Mouse (Mus musculus): ENCODE measurements at regions not wholly inside any gene's neighbourhood (a gene's known extent, or its start where the extent isn't known, plus 50 kb on each side); places are given as distances from the start of the nearest gene placed in this dataset.

- TF ChIP-seq CTCF (IDR thresholded peaks at IDR 0.05; ENCODE audit: control insufficient read depth, insufficient read depth, insufficient read length) (no peak), MAX (IDR thresholded peaks at IDR 0.05) (no peak), USF1 (IDR thresholded peaks at IDR 0.05; ENCODE audit: low read depth) (no peak), FOSL1 (IDR thresholded peaks at IDR 0.05; ENCODE audit: insufficient read depth, low read length, poor library complexity, severe bottlenecking) (no peak)
These were observed 75.7 kb downstream of the Chst1 start for GRCm38 (mm10) chr2:92675247-92675646.

Data from C2C12 (cell line).